Mouse (Mus musculus): ENCODE measurements around the gene Smc3. TPM values are rescaled to one million over a fixed set of nuclear protein-coding genes. Genes with fewer than 3 reads are reported as not detected.
"Not testable (repeated sequence)": the region's sequence is repeated elsewhere in the genome, so short reads cannot be mapped to it uniquely, and the experiment has no call there.

Gene Smc3
- polyA plus RNA-seq, 1 experiment from 2014 or later, result 77.0 TPM

DNA sequence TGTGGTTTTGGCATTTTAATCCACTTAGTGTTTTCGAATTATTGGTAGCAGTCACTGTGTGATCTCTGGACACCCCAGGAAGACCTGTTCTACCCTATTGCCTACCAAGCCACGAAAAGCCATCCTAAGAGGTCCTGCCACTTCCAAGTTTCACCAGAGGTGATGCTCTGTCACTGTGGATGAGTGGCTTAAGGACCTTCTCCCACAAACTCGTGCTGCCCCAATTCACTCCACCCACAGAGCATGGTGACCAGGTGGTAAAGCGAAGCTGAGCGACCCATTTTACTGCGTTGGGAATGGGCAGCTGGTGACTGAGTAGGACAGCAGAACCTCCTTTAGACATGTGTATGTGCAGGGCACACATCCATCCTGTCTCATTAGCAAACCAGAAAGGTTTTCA, 49.2 kb downstream of the Smc3 start:
- Histone ChIP-seq H3K9me3 (replicated peaks) (no peaks in the 10 kb centered on the region), H3K36me3 (peaks cover 39% of the 10 kb centered on the region), H3K4me1 (peaks cover 32% of the 10 kb centered on the region), H3K27ac (peak overlapping the region; percentile 72), H3K27me3 (ENCODE audit: low read depth, poor library complexity, severe bottlenecking) (no peaks in the 10 kb centered on the region), H3K4me3 (no peak overlapping the region)
- WGBS, result 87% methylated on average over 6 of the region's 6 CpGs
- DNase-seq (ENCODE audit: low spot score), result no peak

GRCm38 (mm10) chr19:53649802-53650201, 49.6 kb downstream of the Smc3 start:
- peak overlapping the region; percentile 72 for H3K27ac ChIP-seq
- H3K36me3 ChIP-seq, result peaks cover 34% of the 10 kb centered on the region
- peaks cover 37% of the 10 kb centered on the region for H3K4me1 ChIP-seq
- DNase-seq (ENCODE audit: low spot score), result no peak
- H3K27me3 ChIP-seq (ENCODE audit: low read depth, poor library complexity, severe bottlenecking), result no peaks in the 10 kb centered on the region
- H3K4me3 ChIP-seq, result no peak overlapping the region
- WGBS, result 76% methylated on average over 5 of the region's 5 CpGs
- H3K9me3 ChIP-seq (replicated peaks), result no peaks in the 10 kb centered on the region

GRCm38 (mm10) chr19:53650921-53651320, 50.7 kb downstream of the Smc3 start:
- H3K9me3 ChIP-seq (replicated peaks), result no peaks in the 10 kb centered on the region
- WGBS, result 88% methylated on average over 7 of the region's 7 CpGs
- DNase-seq (ENCODE audit: low spot score), result no peak
- no peak overlapping the region for H3K27ac ChIP-seq
- H3K27me3 ChIP-seq (ENCODE audit: low read depth, poor library complexity, severe bottlenecking), result no peaks in the 10 kb centered on the region
- peaks cover 37% of the 10 kb centered on the region for H3K4me1 ChIP-seq
- no peak overlapping the region for H3K4me3 ChIP-seq
- H3K36me3 ChIP-seq, result peaks cover 24% of the 10 kb centered on the region

DNA sequence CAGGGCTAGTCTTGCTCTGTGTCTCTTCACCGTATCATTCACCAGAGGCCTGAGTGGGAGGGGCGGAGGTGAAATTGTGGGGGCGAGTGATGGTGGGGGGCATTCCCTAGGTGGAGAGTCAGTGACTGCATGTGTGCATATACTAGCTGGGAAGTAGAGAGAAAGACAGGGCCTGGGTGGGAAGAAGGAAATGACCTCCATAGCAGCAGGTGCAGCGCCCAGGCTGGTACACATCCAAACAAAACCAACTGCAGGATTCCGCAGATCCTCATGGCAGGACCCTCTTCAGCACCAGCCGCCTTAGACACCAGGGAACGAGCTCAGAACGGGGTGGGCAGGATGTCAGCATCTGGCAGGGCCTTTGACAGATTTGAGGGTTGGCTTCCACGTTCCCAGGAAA, 52.1 kb downstream of the Smc3 start:
- Histone ChIP-seq H3K4me1 (peaks cover 37% of the 10 kb centered on the region), H3K27me3 (ENCODE audit: low read depth, poor library complexity, severe bottlenecking) (no peaks in the 10 kb centered on the region), H3K4me3 (no peak overlapping the region), H3K9me3 (replicated peaks) (no peaks in the 10 kb centered on the region), H3K36me3 (peaks cover 11% of the 10 kb centered on the region), H3K27ac (no peak overlapping the region)
- no peak for DNase-seq (ENCODE audit: low spot score)
- 73% methylated on average over 9 of the region's 9 CpGs for WGBS

- H3K4me1 ChIP-seq, result peaks cover 36% of the 10 kb centered on the region
- H3K27me3 ChIP-seq (ENCODE audit: low read depth, poor library complexity, severe bottlenecking), result no peaks in the 10 kb centered on the region
- peak overlapping the region; percentile 78 for H3K27ac ChIP-seq
- 58% methylated on average over 20 of the region's 20 CpGs for WGBS
- peak overlapping the region; percentile 27 for H3K4me3 ChIP-seq
- H3K9me3 ChIP-seq (replicated peaks), result no peaks in the 10 kb centered on the region
- peaks cover 9% of the 10 kb centered on the region for H3K36me3 ChIP-seq
- DNase-seq (ENCODE audit: low spot score), result peak; percentile 65
Measured at GRCm38 (mm10) chr19:53653624-53654467, 53.6 kb downstream of the Smc3 start.

GRCm38 (mm10) chr19:53656443-53656842, 56.2 kb downstream of the Smc3 start:
- DNase-seq (ENCODE audit: low spot score); H3K4me3 ChIP-seq; H3K27ac ChIP-seq; H3K36me3 ChIP-seq; H3K9me3 ChIP-seq (replicated peaks); H3K27me3 ChIP-seq (ENCODE audit: low read depth, poor library complexity, severe bottlenecking): not testable (repeated sequence)
- WGBS, result 91% methylated on average over 11 of the region's 11 CpGs
- peaks cover 26% of the 10 kb centered on the region for H3K4me1 ChIP-seq

GRCm38 (mm10) chr19:53657437-53657836, 57.2 kb downstream of the Smc3 start:
- DNase-seq (ENCODE audit: low spot score), result no peak
- Histone ChIP-seq H3K9me3 (replicated peaks) (no peaks in the 10 kb centered on the region), H3K4me3 (no peak overlapping the region), H3K27me3 (ENCODE audit: low read depth, poor library complexity, severe bottlenecking) (no peaks in the 10 kb centered on the region), H3K27ac (no peak overlapping the region), H3K4me1 (peaks cover 23% of the 10 kb centered on the region), H3K36me3 (no peaks in the 10 kb centered on the region)
- 74% methylated on average over 5 of the region's 5 CpGs for WGBS

GRCm38 (mm10) chr19:53660722-53661420, 60.7 kb downstream of the Smc3 start:
- no peaks in the 10 kb centered on the region for H3K4me1 ChIP-seq
- DNase-seq (ENCODE audit: low spot score), result no peak
- H3K4me3 ChIP-seq, result no peak overlapping the region
- no peaks in the 10 kb centered on the region for H3K27me3 ChIP-seq (ENCODE audit: low read depth, poor library complexity, severe bottlenecking)
- no peak overlapping the region for H3K27ac ChIP-seq
- no peaks in the 10 kb centered on the region for H3K9me3 ChIP-seq (replicated peaks)
- H3K36me3 ChIP-seq, result no peaks in the 10 kb centered on the region
- WGBS, result 85% methylated on average over 9 of the region's 9 CpGs

GRCm38 (mm10) chr19:53661938-53662722, 61.9 kb downstream of the Smc3 start:
- H3K27me3 ChIP-seq (ENCODE audit: low read depth, poor library complexity, severe bottlenecking), result no peaks in the 10 kb centered on the region
- no peaks in the 10 kb centered on the region for H3K36me3 ChIP-seq
- DNase-seq (ENCODE audit: low spot score), result no peak
- WGBS, result 67% methylated on average over 14 of the region's 14 CpGs
- H3K4me1 ChIP-seq, result peaks cover 9% of the 10 kb centered on the region
- no peak overlapping the region for H3K27ac ChIP-seq
- H3K4me3 ChIP-seq, result no peak overlapping the region
- no peaks in the 10 kb centered on the region for H3K9me3 ChIP-seq (replicated peaks)

- no peak overlapping the region for H3K27ac ChIP-seq
- H3K27me3 ChIP-seq (ENCODE audit: low read depth, poor library complexity, severe bottlenecking), result peaks cover 11% of the 10 kb centered on the region
- no peak overlapping the region for H3K4me3 ChIP-seq
- peaks cover 10% of the 10 kb centered on the region for H3K4me1 ChIP-seq
- no peaks in the 10 kb centered on the region for H3K36me3 ChIP-seq
- no peaks in the 10 kb centered on the region for H3K9me3 ChIP-seq (replicated peaks)
- DNase-seq (ENCODE audit: low spot score), result no peak
- 93% methylated on average over 9 of the region's 9 CpGs for WGBS
Measured at GRCm38 (mm10) chr19:53664831-53665230, 64.6 kb downstream of the Smc3 start.

GRCm38 (mm10) chr19:53665391-53665790, 65.2 kb downstream of the Smc3 start:
- Histone ChIP-seq H3K4me1 (peaks cover 16% of the 10 kb centered on the region), H3K9me3 (replicated peaks) (no peaks in the 10 kb centered on the region), H3K36me3 (no peaks in the 10 kb centered on the region), H3K27me3 (ENCODE audit: low read depth, poor library complexity, severe bottlenecking) (peaks cover 16% of the 10 kb centered on the region), H3K27ac (no peak overlapping the region), H3K4me3 (no peak overlapping the region)
- 90% methylated on average over 4 of the region's 4 CpGs for WGBS
- DNase-seq (ENCODE audit: low spot score), result no peak

DNA sequence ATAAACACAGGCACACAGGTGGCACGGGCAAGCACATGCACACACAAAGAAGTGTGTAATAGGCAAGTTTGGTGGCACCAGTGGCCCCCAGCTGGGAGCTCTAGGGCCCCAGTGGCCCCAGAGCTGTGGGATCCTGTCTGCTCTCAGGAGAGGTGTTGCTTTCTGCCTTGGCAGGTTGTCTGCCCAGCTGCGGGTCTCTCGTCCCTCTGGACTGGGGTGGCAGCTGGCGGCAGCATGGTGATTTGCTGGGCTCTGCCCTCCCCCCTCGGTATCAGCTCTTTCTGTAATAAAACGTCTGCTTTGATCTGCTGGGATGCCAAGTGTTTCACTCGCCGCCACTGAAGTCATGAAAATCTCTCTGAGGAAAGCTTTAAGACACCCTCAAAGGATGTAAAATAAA, 66.5 kb downstream of the Smc3 start:
- H3K4me3 ChIP-seq, result no peak overlapping the region
- H3K27ac ChIP-seq, result no peak overlapping the region
- peaks cover 27% of the 10 kb centered on the region for H3K4me1 ChIP-seq
- H3K36me3 ChIP-seq, result no peaks in the 10 kb centered on the region
- 16% methylated on average over 8 of the region's 8 CpGs for WGBS
- peaks cover 29% of the 10 kb centered on the region for H3K27me3 ChIP-seq (ENCODE audit: low read depth, poor library complexity, severe bottlenecking)
- H3K9me3 ChIP-seq (replicated peaks), result no peaks in the 10 kb centered on the region
- DNase-seq (ENCODE audit: low spot score), result no peak

DNA sequence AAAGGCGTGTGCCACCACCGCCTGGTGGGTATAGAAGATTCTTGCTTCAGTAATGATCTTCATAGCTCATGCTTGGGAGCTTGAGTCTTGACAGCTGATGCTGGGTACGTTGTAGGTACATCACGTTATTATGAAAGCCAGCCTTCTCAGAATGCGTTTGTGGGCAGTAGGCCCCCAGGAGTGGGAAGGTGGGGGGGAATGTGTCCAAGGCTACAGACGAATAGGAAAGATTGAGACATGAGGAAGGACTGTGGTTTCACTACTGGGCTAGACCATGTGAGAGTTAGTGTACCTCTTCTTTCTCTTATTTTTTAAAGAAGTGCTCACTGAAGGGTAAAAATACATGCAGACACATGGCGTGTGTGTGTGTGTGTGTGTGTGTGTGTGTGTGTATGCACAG, 68.6 kb downstream of the Smc3 start:
- DNase-seq (ENCODE audit: low spot score), result no peak
- no peak overlapping the region for H3K4me3 ChIP-seq
- H3K9me3 ChIP-seq (replicated peaks), result no peaks in the 10 kb centered on the region
- H3K27me3 ChIP-seq (ENCODE audit: low read depth, poor library complexity, severe bottlenecking), result peaks cover 41% of the 10 kb centered on the region
- no peak overlapping the region for H3K27ac ChIP-seq
- 93% methylated on average over 7 of the region's 7 CpGs for WGBS
- peaks cover 27% of the 10 kb centered on the region for H3K4me1 ChIP-seq
- no peaks in the 10 kb centered on the region for H3K36me3 ChIP-seq
